8 mouse cellular contexts compared by ENCODE assay signal in the genomic region with DNA sequence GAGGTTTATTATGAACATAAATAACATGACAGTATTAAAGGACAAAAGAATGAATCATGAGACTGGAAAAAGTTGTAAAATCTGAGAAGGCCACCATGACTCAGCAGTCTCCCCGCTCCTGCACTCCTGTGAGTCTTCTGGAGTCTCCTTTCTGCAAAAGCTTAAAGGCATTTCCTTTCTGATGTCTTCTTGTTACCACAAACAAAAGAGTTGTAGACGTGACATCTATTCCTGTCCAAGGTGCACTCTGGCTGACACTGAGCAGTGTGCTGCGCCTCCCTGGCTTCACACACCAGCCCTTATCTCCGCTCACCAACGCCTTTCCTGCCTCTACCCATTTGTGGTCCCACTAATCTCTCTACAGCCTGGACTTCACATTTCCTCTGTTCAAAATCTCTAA. TPM values are rescaled to one million over a fixed set of nuclear protein-coding genes. Genes with fewer than 3 reads are reported as not detected.
A peak's percentile ranks its signal among the peaks of the same experiment; 100 is the strongest.
DNase-seq lines count a peak whose midpoint lies in the region; ATAC-seq lines count a peak whose summit lies in the region.
"Had no signal": no experiment of that assay in that cellular context is flagged by ENCODE, and none has a peak within 500 bp of the region (broad histone marks: within the 10 kb centered on the region; RNA-seq: fewer than 3 reads in every experiment).

No protein-coding gene starts in this region.

- H3K36me3 ChIP-seq in kidney, embryonic 16.5 days (ENCODE audit: insufficient read depth, low read length), result no peaks in the 10 kb centered on the region
- H3K36me3 ChIP-seq in megakaryocyte, embryonic 14.5 days (replicated peaks; ENCODE audit: low read length), result no peaks in the 10 kb centered on the region

- H3K27ac ChIP-seq in kidney, embryonic 16.5 days (ENCODE audit: low read length), result no peak overlapping the region

- H3K27me3 ChIP-seq in kidney, embryonic 16.5 days (ENCODE audit: insufficient read depth, low read length), result no peaks in the 10 kb centered on the region
- peaks cover 30% of the 10 kb centered on the region for H3K27me3 ChIP-seq in megakaryocyte, embryonic 14.5 days (replicated peaks)

- intact Hi-C loops in left cerebral cortex, postnatal 36 days (cut with DNase I), result no loop called here

- no peak overlapping the region for H3K4me3 ChIP-seq in kidney, embryonic 16.5 days (ENCODE audit: low read length)
- H3K4me3 ChIP-seq in megakaryocyte, embryonic 14.5 days (replicated peaks), result peak overlapping the region; percentile 74

- H3K9ac ChIP-seq in kidney, embryonic 16.5 days (replicated peaks; ENCODE audit: low read length), result no peak overlapping the region

- 54% methylated on average over 5 of the region's 5 CpGs for WGBS in kidney, embryonic 16.5 days

- H3K4me2 ChIP-seq in kidney, embryonic 16.5 days (replicated peaks; ENCODE audit: low read depth, low read length), result no peak overlapping the region

- H3K9me3 ChIP-seq in kidney, embryonic 16.5 days (ENCODE audit: low read length), result no peaks in the 10 kb centered on the region
- H3K9me3 ChIP-seq in megakaryocyte, embryonic 14.5 days, result 0 out of 2 replicates have a peak, but pooled peaks cover 3% of the 10 kb centered on the region

- H3K4me1 ChIP-seq in kidney, embryonic 16.5 days (ENCODE audit: insufficient read depth, low read length), result no peaks in the 10 kb centered on the region
- peaks cover 47% of the 10 kb centered on the region for H3K4me1 ChIP-seq in megakaryocyte, embryonic 14.5 days

- peak; percentile 25 to 29 for DNase-seq in adrenal gland, adult 18-20 months (ENCODE audit: low spot score in 2 of 2)
- peak; percentile 56 to 83 for DNase-seq in heart, adult 9 months (ENCODE audit: low spot score in 2 of 2)
- no peak for DNase-seq in left cerebral cortex, postnatal 36 days (ENCODE audit: low spot score in 2 of 2)
- DNase-seq in right cerebral cortex, adult 2 months (ENCODE audit: low spot score in 2 of 2), result no peak
- DNase-seq in layer of hippocampus, postnatal 14 days (ENCODE audit: low spot score in 2 of 2), result no peak

- peak; percentile 82 for ATAC-seq in kidney, embryonic 16.5 days (ENCODE audit: low FRiP score, low TSS enrichment)
- ATAC-seq: forebrain, embryonic 14.5 days had no signal

RNA-seq across cellular contexts. Expression of a gene that starts 38.8 kb away (rescaled TPM):
- 10 to 100 TPM in 1 of 2 experiments, 1 to 10 TPM in 1; 3.0 to 30.6 TPM for total RNA-seq in adrenal gland, adult 18-20 months (2021)
- polyA plus RNA-seq in kidney, embryonic 16.5 days (2015; fragmentation: Nextera tagmentation; extraction: Ambion mirVana), result 13.3 and 13.5 TPM in 2 replicates
- not detected in 2 replicates for polyA plus RNA-seq in megakaryocyte, embryonic 14.5 days (2012; ENCODE audit: insufficient read depth, low replicate concordance)
- 1 to 10 TPM; 7.5 to 9.4 TPM for total RNA-seq in left cerebral cortex, postnatal 36 days (2021)
- 1 to 10 TPM; 6.1 TPM for total RNA-seq in layer of hippocampus, postnatal 14 days (2021)

Comparison
In these comparisons a context has a peak if more than half of its experiments do, and no peak if none do; other contexts are left out.
1. DNase-seq: peak in adrenal gland, adult 18-20 months (2 of 2) and heart, adult 9 months (2 of 2); none in left cerebral cortex, postnatal 36 days (0 of 2), right cerebral cortex, adult 2 months (0 of 2) and layer of hippocampus, postnatal 14 days (0 of 2).